Mouse (Mus musculus): ENCODE data around the gene Synj2. TPM values are rescaled to one million over a fixed set of nuclear protein-coding genes. Genes with fewer than 3 reads are reported as not detected.

The Synj2 gene
- 10 to 100 TPM; 28.2 to 34.1 TPM for total RNA-seq (2021)

DNA sequence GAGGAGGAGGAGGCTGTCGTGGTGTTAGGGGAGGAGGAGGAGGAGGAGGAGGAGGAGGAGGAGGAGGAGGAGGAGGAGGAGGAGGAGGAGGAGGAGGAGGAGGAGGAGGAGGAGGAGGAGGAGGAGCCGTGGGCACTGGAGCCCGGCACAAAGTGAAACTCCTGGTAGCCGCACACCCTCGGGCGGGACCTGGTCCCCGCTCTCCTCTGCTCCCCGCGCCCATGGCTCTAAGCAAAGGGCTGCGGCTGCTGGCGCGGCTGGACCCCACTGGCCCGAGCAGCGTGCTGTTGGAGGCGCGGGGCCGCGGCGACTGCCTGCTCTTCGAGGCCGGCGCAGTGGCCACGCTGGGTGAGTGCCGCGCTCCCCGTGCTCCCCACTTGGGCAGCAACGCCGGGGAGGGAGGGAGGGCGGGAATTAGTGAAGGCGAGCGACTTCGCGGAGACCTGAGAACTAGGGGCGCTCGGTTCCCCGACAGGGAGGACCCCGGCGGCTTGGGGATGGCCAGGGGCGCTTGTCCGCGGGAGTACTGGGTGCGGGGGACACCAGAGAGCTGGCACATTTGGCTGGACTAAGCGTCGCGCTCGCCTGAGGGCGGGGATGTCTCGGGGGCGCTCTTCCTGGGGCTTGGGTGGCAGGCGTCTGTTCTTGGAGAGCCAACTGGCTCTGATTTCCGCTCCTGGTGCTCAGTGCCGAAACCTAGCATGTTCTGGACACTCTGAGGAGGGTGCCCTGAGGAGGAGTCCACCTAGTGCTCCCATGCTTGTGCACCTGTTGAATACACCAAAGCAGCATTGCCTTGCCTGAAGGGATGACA is at the start of gene Synj2:
Gene Synj2, plus strand, starts transcription at position 51 of the 814 bp plus-strand sequence.
- intact Hi-C loops (cut with DNase I), result loop anchor here (1.0 kb wide), 2 partner anchors 38 to 78 kb away; no protein-coding TSS in a partner anchor
- peak; percentile 76 to 78 for DNase-seq

DNA sequence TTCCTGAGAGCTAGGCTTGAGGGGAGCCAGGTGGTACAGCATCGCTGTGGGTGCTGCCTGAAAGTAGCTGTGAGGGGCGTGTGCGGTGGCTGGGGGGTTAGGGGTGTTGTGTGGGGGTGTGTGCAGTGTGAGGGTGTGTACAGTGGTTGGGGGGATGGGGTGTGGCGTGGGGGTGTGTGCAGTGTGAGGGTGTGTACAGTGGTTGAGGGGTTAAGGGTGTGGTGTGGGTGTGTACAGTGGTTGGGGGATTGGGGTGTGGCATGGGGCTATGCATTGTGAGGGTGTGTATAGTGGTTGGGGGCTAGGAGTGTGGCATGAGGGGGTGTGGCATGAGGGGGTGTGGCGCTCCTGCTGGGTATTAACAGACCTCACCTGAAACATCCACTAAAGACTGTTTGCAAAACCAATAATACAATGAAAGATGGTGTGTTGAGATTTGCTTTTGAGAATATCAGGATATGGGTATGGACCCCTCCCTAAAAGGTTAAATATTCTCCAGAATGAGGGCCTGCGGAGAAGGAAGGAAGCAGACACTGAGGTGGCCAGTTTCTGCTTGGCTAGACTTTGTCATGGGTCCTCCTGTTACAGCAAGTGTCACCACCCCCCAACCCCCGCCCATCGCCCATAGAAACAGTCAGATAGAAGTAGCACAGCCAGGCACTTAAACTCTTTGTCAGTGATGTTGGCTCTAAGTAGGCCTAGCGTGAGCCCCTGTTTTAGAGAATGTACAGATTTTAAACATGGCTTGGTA is 49.0 kb upstream of the Synj2 start:
- intact Hi-C loops (cut with DNase I), result loop anchor here (2.0 to 5.0 kb wide), 2 partner anchors 93 to 455 kb away; no protein-coding TSS in a partner anchor
- no peak for DNase-seq

DNA sequence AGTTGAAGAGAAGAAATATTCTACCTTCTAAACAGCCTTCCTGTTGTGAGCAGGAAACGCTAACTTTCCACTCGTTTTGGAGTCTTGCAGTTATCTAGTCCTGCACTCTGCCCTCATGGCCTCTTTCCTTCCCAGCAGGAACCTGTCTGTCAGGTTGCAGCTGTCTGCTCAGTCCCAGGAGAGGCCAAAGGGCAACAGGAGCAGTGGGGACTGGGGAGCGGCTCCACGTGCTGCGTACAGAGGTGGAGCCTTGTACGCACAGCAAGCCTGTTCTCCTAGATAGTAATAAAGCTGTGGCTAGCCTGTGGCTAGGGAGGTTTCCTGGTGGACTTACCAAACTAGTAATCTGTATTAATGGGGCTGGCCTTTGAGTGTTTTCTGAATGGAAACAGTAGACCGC is 48.0 kb upstream of the Synj2 start:
- intact Hi-C loops (cut with DNase I), result loop anchor here (2.0 to 5.0 kb wide), 2 partner anchors 94 to 456 kb away; no protein-coding TSS in a partner anchor
- no peak for DNase-seq

DNA sequence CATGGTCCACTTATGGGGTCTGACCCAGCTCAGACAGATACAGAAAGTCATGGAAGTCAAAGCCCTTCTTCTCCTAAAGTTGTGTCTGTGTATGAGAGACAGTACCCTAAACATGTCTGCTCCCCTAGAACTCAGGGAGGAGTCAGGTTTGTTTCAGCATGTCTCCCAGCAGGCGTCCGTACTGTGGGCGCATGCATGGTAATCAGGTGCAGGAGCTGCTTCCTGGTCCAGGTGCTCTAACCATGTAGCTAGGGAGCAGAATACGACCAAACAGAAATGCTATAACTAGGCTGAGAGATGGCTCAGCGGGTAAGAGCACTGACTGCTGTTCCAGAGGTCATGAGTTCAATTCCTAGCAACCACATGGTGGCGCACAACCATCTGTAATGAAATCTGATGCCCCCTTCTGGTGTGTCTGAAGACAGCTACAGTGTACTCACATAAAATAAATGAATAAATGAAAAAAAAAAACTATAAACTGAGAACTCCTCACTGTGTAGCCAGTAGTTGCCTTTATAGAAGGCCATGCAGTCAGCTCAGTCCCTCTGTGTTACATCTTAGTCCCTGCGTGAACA is 47.4 kb upstream of the Synj2 start:
- DNase-seq, result no peak
- intact Hi-C loops (cut with DNase I), result loop anchor here (2.0 to 5.0 kb wide), 2 partner anchors 95 to 456 kb away; no protein-coding TSS in a partner anchor

DNA sequence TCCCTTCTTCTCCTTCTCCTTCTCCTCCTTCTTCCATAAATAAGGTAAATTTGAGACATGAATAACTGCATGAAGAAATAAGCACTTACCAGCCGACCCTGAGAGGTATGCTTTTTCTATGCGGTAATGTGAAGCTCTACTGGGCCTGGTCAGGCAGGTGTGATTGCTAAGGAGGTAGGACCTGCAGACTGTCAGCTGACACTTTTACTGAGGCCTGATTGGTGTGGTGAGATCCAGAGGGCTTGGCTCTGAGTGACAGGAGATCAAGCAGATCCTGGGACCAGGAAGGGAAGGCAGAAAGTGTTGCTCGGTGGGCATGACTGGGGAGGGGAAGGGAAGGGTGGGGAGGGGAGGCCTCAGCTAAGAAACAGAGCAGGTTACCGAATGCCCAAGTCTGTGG is 45.0 kb upstream of the Synj2 start:
- DNase-seq, result no peak
- intact Hi-C loops (cut with DNase I), result no loop called here

DNA sequence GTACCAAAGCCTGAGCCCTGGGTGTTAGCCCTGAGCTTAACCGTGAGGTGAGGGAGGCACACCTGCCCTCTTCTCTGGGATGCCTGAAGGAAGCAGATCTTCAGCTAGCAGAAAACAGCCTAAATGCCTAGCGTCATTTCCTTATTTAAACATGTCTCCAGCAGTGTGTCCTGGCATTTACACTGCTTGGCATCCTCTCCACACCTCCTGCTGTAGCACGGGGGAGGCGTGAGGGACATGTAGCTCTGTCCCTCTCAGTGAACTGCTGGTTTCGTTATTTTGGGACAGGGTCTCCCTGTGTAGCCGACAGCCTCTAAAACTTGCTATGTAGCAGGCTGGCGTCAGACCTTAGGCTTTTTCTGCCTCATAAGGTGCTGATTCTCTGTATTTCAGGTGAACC is 44.5 kb upstream of the Synj2 start:
- intact Hi-C loops (cut with DNase I), result no loop called here
- DNase-seq, result no peak

DNA sequence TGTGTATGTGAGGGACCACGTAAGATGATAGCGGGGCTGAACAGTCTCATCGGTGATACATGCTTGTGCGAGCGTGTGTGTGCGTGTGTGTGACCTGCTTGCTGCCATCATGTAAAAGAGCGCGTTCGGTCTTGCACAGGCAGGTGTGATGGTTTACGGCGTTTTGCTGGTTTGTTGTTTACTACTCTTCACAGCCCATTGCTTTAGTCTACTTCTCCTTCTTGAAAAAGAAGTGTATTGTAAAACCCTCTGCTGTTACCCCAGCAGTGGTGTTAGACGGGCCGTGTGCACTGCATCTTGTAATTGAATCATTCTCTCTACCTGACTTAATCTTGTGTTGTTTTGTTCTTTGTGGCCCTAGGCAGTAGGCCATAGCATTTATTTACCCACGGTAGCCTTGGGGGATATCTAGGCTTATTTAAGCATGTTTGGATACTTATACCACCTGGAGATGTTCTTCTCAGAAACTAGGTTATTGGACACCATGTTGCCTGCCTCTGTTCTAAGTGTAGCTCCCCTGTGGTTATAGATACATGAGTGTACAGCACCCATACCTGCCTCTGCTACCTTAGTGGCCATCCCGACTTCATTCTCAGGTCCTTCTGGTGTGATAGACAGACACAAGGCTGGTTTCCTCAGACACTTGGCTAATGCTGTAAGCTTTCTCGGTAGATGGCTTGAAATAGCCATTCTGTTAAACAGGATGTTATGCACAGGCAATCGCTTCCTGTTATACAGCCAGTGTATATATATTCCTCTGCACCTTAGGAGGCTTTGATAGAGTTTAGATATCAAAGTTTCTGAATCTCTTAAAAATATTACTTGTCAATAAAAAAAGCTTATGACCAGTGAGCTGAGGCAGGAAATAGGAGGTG is 43.5 kb upstream of the Synj2 start:
- no peak for DNase-seq
- intact Hi-C loops (cut with DNase I), result no loop called here

DNA sequence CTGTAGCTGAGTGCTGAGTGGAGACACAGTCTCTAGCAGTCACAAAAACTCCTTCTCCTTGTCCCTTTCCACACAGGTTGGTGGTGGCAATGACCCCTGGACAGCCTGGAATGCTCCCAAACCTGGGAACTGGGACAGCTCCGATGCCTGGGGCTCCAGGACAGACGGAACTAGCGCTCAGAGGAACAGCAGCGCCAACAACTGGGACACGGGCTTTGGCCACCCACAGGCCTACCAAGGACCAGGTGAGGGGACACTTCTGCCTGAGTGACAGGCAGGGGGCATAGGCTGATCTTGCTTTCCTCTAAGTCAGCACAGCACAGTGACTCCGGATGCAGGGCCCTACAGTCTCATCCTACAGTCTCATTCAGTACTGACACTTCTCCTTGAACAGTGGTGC is 41.8 kb upstream of the Synj2 start:
- no peak for DNase-seq
- intact Hi-C loops (cut with DNase I), result no loop called here

DNA sequence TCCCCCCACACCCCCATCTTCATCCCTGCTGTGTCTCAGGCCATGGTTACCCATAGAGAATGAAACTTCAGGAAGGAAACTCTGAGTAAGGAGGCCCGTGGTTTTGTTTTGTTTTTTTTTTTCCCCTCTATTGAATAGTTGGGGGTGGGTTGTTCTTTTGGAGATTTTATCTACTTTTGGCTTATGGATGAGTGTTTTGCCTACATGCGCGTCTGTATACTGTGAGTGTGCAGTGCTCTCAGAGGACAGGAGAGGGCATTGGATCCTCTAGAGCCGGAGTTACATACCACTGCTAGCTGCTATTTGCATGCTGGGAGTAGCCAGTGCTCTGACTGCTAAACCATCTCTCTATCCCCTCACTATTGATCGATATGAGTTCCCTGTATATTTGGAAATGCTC is 39.7 kb upstream of the Synj2 start:
- intact Hi-C loops (cut with DNase I), result no loop called here
- DNase-seq, result no peak

DNA sequence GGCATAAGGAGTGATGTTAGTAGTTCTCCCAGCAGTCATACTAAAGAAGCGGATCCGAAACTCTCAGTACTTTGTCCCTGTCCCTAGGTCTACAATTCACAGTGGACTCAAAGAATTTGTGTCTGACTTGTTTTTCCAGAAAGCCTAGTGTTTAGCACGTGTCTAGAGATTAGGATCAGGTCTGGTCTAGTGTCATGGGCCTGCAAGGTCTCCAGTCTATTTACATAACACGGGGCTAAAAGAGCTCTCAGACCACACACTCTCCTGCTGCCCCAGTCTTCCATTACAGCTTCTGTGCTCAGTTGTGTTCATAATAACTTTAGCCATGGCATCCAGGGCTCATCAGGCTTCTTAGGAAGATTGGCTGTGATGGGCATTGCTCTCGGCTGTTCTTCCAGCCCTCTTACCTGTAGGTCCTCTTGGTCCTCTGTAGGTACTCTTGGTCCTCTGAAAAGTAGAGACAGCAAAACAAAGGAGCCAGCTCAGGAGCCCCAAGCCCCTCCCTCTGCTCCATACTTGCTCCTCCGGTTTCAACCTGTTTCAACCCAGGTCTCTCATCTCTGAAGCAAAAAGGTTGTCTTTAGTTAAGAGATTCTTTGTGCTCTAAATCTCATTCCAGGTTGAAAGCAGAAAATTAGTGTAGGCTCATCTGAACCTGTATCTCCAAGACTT is 37.3 kb upstream of the Synj2 start:
- DNase-seq, result no peak
- intact Hi-C loops (cut with DNase I), result no loop called here

DNA sequence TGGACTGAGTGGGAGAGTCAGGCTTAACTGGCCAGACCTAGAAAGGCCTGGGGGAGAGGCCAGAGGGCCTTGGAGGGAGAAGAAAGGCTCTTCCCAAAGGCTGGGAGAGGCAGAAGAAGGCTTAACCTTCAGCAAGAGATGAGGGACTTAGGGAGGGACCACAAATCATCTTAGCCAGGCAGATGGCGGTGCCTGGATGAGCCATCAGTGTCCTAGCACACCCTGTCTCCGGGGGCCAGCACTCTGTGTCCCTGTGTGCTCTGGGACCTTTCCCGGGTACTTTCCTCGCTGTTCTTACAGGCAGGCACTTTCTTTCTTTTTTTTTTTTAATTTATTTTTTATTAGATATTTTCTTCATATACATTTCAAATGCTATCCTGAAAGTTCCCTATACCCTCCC is 31.4 kb upstream of the Synj2 start:
- DNase-seq, result no peak
- intact Hi-C loops (cut with DNase I), result no loop called here

DNA sequence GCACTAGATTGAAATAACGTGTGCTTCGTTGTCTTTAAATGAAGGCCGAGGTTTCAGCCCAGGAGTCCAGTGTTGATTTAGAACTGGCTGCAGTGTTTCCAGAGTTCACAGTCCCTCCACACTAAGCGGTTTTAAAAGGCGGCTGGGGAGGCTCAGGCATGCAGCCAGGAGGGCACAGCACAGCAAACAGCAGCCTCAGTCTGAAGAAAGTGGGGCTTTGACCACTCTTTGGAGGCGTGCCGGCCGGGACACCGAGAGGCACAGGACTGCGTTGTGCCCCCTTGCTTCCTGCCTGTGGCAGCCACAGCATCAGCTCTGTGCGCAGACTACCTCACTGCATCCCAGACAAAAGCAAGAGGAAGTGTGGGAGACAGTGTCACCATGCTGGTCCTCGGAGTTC is 29.5 kb upstream of the Synj2 start:
- no peak for DNase-seq
- intact Hi-C loops (cut with DNase I), result no loop called here

DNA sequence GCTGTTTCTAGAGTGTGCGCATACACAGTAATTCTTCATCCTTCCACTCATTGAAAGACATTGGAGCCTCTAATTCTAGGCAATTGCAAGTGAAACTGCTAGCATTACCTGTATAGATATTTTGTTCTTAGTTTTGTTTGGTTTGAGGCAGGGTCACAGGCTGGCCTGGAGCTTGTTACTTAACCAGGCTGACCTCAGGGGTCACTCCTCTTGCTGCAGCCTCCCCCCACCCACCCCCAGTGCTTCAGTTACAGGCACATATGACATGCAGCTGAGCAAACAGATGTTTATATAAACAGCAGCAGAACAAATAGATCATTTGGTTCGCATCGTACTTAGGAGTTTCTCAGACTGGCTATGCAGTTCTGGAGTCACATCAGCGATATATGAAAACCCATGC is 28.3 kb upstream of the Synj2 start:
- intact Hi-C loops (cut with DNase I), result no loop called here
- no peak for DNase-seq

DNA sequence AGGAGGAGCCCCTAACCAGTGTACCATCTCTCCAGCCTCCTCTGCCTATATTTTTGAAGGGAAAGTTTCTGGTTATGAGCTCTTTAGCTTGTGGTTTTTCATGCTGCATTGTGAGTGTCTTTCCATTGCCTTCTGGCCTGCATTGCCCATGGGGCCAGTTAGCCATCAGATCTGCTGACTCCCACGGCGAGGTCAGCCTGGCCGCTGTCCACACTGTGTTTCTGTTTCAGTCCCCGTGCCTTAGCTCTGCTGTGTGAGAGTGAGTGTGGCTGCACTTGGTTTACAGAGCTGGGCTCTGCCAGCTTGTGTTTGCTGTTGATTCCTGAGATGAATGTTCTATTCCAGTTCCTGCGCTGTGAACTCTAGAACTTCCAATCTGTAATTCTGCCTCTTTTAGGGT is 26.9 kb upstream of the Synj2 start:
- peak; percentile 32 to 37 for DNase-seq
- intact Hi-C loops (cut with DNase I), result no loop called here

DNA sequence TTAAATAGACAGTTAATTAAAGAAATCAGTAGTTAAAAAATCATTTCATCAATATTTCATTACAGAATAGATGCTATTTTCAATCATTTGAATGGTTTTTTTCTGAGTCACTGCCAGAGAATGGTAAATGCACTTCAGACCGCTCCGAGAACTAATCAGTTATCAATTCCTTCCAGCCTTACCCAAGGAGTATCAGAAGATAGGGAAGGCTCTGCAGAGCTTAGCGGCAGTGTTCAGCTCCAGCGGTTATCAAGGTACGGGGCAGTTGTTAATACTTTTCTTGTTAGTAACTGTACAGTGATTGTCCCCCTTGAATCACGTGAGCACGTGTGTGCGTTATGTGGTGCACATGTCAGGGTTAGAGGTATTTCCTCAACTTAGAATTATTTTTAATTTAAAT is 19.1 kb upstream of the Synj2 start:
- intact Hi-C loops (cut with DNase I), result no loop called here
- no peak for DNase-seq

DNA sequence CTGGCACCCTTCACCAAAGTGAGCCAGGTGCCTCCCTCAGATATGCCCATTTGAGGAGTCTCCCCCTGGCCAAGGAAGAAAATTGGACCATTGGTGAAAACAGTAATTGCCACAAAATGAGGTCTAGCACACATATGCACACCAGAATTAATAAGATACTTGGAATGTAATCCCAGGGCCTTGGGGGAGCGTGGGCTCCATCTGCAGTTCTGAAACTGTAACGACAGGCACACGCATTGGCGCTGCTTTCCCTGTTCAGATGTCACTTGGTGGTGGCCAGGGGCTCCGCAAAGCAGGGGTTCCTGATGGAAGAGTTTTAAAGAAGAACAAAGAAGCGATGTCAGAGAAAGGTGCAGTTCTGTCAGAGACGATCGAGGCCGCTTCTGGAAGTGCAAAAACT is 17.8 kb upstream of the Synj2 start:
- peak; percentile 26 to 43 for DNase-seq
- intact Hi-C loops (cut with DNase I), result no loop called here

DNA sequence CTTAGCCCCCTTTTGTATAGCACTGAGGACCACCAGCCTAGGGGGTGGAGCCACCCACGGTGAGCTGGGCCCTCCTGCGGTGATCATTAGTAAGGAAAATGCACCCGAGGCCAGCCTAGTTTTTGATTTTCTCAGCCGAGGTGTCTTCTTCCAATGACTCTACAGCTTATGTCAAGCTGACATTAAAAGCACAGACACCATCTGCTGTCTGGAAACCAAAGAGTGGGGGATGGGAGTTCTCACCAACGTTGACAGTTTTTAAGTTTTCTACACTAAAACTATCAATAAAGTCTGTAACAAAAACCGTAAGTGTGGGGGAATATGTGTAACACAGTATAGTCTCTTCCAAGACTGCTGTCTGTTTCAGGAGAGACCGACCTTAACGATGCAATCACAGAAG is 16.8 kb upstream of the Synj2 start:
- no peak for DNase-seq
- intact Hi-C loops (cut with DNase I), result no loop called here

DNA sequence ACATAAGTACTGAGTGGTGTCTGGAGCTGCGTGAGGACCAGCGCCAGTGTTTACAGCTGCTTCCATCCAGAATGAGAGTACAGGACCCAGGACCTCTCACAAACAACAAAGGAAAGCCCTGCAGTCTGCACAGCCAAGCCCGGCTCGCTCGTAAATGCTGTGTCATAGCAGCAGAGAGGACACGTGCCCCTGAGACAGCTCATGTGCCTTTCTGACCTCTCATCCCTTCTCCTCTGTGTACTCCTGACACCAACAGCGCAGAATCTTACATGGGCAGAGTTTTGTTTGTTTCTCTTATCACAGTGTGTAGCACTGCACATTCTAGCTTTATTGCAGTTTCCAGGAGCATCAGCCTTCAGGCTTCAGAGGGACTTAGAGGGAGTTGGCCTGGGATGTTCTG is 14.4 kb upstream of the Synj2 start:
- DNase-seq, result no peak
- intact Hi-C loops (cut with DNase I), result no loop called here

DNA sequence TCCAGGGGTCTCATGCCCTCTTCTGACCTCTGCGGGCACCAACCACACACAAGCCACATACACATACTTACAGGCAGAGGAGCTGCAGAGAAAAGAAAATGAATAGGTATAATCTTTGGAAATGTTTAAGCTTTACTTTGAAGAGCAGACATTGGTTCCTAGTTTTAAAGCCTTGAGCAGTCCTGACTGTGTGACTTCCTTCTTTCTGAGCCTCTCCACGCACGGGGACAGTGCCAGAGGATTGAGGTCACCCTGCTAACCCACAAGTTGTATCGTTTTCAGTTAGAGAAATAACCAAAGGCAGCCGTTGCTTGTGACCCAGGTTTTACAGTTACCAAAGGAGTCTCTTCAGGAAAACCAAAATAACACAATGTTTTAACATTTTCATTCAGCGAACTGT is 12.0 kb upstream of the Synj2 start:
- DNase-seq, result no peak
- intact Hi-C loops (cut with DNase I), result no loop called here

DNA sequence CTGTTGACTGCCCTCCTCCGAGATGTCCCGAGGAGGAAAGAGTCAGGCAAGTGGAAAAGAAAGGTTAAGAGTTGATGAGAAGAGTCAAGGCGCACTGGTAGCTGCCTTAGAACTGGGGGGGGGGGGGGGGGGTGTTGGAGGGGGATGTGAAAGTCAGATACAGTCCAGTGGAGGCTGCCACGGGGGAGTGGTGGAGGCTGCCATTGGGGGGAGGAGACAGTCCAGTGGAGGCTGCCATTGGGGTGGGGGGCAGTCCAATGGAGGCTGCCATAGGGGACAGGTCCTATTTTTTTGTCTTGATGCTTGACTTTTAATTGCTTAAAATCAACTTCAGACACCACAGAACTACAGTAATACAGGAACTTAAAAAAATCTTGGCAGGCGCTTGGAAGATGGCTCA is 8.9 kb upstream of the Synj2 start:
- no peak for DNase-seq
- intact Hi-C loops (cut with DNase I), result no loop called here
